Mouse (Mus musculus) kidney, embryonic 16.5 days (tissue): ENCODE data around the gene Skiv2l. TPM values are rescaled to one million over a fixed set of nuclear protein-coding genes. Genes with fewer than 3 reads are reported as not detected.

Experiments
- ATAC-seq: fragments of 200-750 bp; cut with Nextera tagmentation; 2 replicates; pipeline ENCODE4 v1.8.0; 2017; ENCODE audit warnings: moderate TSS enrichment; ENCODE audit not compliant: low FRiP score, low TSS enrichment
- H3K27ac ChIP-seq: fragments of 300-500 bp; sonication (generic); 2 replicates; pipeline ENCODE4 v1.5.1; 2014; ENCODE audit warnings: low read length
- H3K27me3 ChIP-seq: fragments of 300-500 bp; sonication (generic); 2 replicates; pipeline ENCODE4 v1.6.1; 2014; ENCODE audit warnings: low read length, control low read depth, mixed read lengths; ENCODE audit not compliant: insufficient read depth
- H3K36me3 ChIP-seq: fragments of 300-500 bp; sonication (generic); 2 replicates; pipeline ENCODE4 v1.6.1; 2014; ENCODE audit warnings: low read length, control low read depth, mixed read lengths; ENCODE audit not compliant: insufficient read depth
- H3K4me1 ChIP-seq: fragments of 300-500 bp; sonication (generic); 2 replicates; pipeline ENCODE4 v1.6.1; 2014; ENCODE audit warnings: low read length, control low read depth, mixed read lengths; ENCODE audit not compliant: insufficient read depth
- H3K4me2 ChIP-seq: fragments of 300-500 bp; sonication (generic); replicated peaks from 2 replicates; pipeline ENCODE4 v1.6.1; 2014; ENCODE audit warnings: low read depth, low read length
- H3K4me3 ChIP-seq: fragments of 300-500 bp; sonication (generic); 2 replicates; pipeline ENCODE4 v1.5.1; 2014; ENCODE audit warnings: mild to moderate bottlenecking, low read length
- H3K9ac ChIP-seq: fragments of 300-500 bp; sonication (generic); replicated peaks from 2 replicates; pipeline ENCODE4 v1.6.1; 2014; ENCODE audit warnings: low read length
- H3K9me3 ChIP-seq: fragments of 300-500 bp; sonication (generic); 2 replicates; pipeline ENCODE4 v1.6.1; 2016; ENCODE audit warnings: low read length, control low read depth
- WGBS: fragments of 180-500 bp; shearing (Covaris S2); extraction: QIAGEN DNeasy Blood & Tissue Kit; methylation state at CpG from one replicate; pipeline ENCODE4 v1.1.7; 2014; 5-methylcytosine and 5-hydroxymethylcytosine counted together
- microRNA-seq: library from miRNA; unstranded; fragments of <30 nt; microRNA quantifications from one replicate; pipeline ENCODE4, GENCODE M21; 2016
- polyA plus RNA-seq: library from polyadenylated mRNA; unstranded; fragments of >200 nt; fragmentation: Nextera tagmentation; extraction: Ambion mirVana; gene quantifications from 2 replicates; pipeline ENCODE4 v1.2.1, GENCODE M21; 2015

The Skiv2l gene
- polyA plus RNA-seq, 1 experiment from 2014 or later: 62.0 TPM

- H3K4me3 ChIP-seq: no peak overlapping the region
- WGBS: 70% methylated on average over 9 of the region's 9 CpGs
- no peaks in the 10 kb centered on the region for H3K4me1 ChIP-seq
- ATAC-seq: no peak
- no peaks in the 10 kb centered on the region for H3K36me3 ChIP-seq
- H3K9me3 ChIP-seq: 0 out of 2 replicates have a peak, but pooled peaks cover 4% of the 10 kb centered on the region
- no peaks in the 10 kb centered on the region for H3K27me3 ChIP-seq
- no peak overlapping the region for H3K4me2 ChIP-seq
- no peak overlapping the region for H3K9ac ChIP-seq
- no peak overlapping the region for H3K27ac ChIP-seq
Observed at GRCm38 (mm10) chr17:34795633-34796032, 54.4 kb downstream of the Skiv2l start.

- no peak for ATAC-seq
Observed at GRCm38 (mm10) chr17:34795016-34795415, 55.0 kb downstream of the Skiv2l start.

More at GRCm38 (mm10) chr17:34795016-34795415, 55.0 kb downstream of the Skiv2l start:
- WGBS: 88% methylated on average over 10 of the region's 10 CpGs
- Histone ChIP-seq H3K4me3 (no peak overlapping the region), H3K27ac (no peak overlapping the region), H3K27me3 (no peaks in the 10 kb centered on the region), H3K4me1 (no peaks in the 10 kb centered on the region), H3K9ac (no peak overlapping the region), H3K9me3 (0 out of 2 replicates have a peak, but pooled peaks cover 4% of the 10 kb centered on the region), H3K36me3 (no peaks in the 10 kb centered on the region), H3K4me2 (no peak overlapping the region)

Small RNA genes lying within 50 kb of the gene (microRNA-seq; reads per million reads assigned to microRNA genes)
- gene Mir6970 (not detected), gene Mir6971 (1.1 reads per million), gene Mir6972 (not detected)

Other genes starting within 250 kb of the Skiv2l start
- 185 and 190 TPM in 2 replicates for gene Rnf5, start 246.5 kb downstream of the Skiv2l start, polyA plus RNA-seq
- 81.8 and 83.1 TPM in 2 replicates for gene Agpat1, start 245.9 kb downstream of the Skiv2l start, polyA plus RNA-seq
- 4.0 and 6.0 TPM in 2 replicates for gene Egfl8, start 234.2 kb downstream of the Skiv2l start, polyA plus RNA-seq
- gene Ppt2, start 221.7 kb downstream of the Skiv2l start, polyA plus RNA-seq: 47.3 and 53.7 TPM in 2 replicates
- gene Prrt1, start 220.7 kb downstream of the Skiv2l start, polyA plus RNA-seq: 0.23 and 0.29 TPM in 2 replicates
- 17.5 and 17.7 TPM in 2 replicates for gene Fkbpl, start 205.4 kb downstream of the Skiv2l start, polyA plus RNA-seq
- gene Atf6b, start 203.1 kb downstream of the Skiv2l start, polyA plus RNA-seq: 103 and 106 TPM in 2 replicates
- 0.51 and 0.52 TPM in 2 replicates for gene Tnxb, start 179.7 kb downstream of the Skiv2l start, polyA plus RNA-seq
- gene C4b, start 106.3 kb downstream of the Skiv2l start, polyA plus RNA-seq: 0.78 and 1.5 TPM in 2 replicates
- gene Cyp21a1, start 45.6 kb downstream of the Skiv2l start, polyA plus RNA-seq: 38.4 and 41.9 TPM in 2 replicates
- gene Stk19, start 13.3 kb downstream of the Skiv2l start, polyA plus RNA-seq: 31.7 and 34.7 TPM in 2 replicates
- gene Dxo, start 13.2 kb downstream of the Skiv2l start, polyA plus RNA-seq: 71.0 and 77.9 TPM in 2 replicates
- gene Nelfe, start 181 bp upstream of the Skiv2l start, polyA plus RNA-seq: 117 and 121 TPM in 2 replicates
- 15.1 and 17.3 TPM in 2 replicates for gene Cfb, start 12.3 kb upstream of the Skiv2l start, polyA plus RNA-seq
- gene Zbtb12, start 29.3 kb upstream of the Skiv2l start, polyA plus RNA-seq: 3.5 and 4.3 TPM in 2 replicates
- not detected in 2 replicates for gene Gm20547, start 31.8 kb upstream of the Skiv2l start, polyA plus RNA-seq
- gene C2, start 48.1 kb upstream of the Skiv2l start, polyA plus RNA-seq: 4.6 and 5.7 TPM in 2 replicates
- 89.9 and 92.8 TPM in 2 replicates for gene Ehmt2, start 48.3 kb upstream of the Skiv2l start, polyA plus RNA-seq
- gene Slc44a4, start 64.3 kb upstream of the Skiv2l start, polyA plus RNA-seq: 17.9 and 18.9 TPM in 2 replicates
- 50.0 and 54.1 TPM in 2 replicates for gene Neu1, start 81.0 kb upstream of the Skiv2l start, polyA plus RNA-seq
- 0.76 and 0.80 TPM in 2 replicates for gene Hspa1b, start 109.0 kb upstream of the Skiv2l start, polyA plus RNA-seq
- gene Gm20481, start 119.7 kb upstream of the Skiv2l start, polyA plus RNA-seq: not detected in 2 replicates
- 11.2 and 13.4 TPM in 2 replicates for gene Hspa1a, start 121.9 kb upstream of the Skiv2l start, polyA plus RNA-seq
- gene Hspa1l, start 122.5 kb upstream of the Skiv2l start, polyA plus RNA-seq: 1.0 and 1.3 TPM in 2 replicates
- gene Lsm2, start 131.7 kb upstream of the Skiv2l start, polyA plus RNA-seq: 206 and 230 TPM in 2 replicates
- gene Vars, start 150.8 kb upstream of the Skiv2l start, polyA plus RNA-seq: 132 and 137 TPM in 2 replicates
- 0.21 and 0.31 TPM in 2 replicates for gene Vwa7, start 166.4 kb upstream of the Skiv2l start, polyA plus RNA-seq
- gene Sapcd1, start 177.8 kb upstream of the Skiv2l start, polyA plus RNA-seq: 5.7 and 7.1 TPM in 2 replicates
- 4.5 and 6.9 TPM in 2 replicates for gene Msh5, start 196.5 kb upstream of the Skiv2l start, polyA plus RNA-seq
- gene Clic1, start 199.8 kb upstream of the Skiv2l start, polyA plus RNA-seq: 341 and 345 TPM in 2 replicates
- 375 and 376 TPM in 2 replicates for gene Ddah2, start 208.8 kb upstream of the Skiv2l start, polyA plus RNA-seq
- not detected in 2 replicates for gene Ly6g6c, start 215.2 kb upstream of the Skiv2l start, polyA plus RNA-seq
- 0.49 and 0.52 TPM in 2 replicates for gene Mpig6b, start 216.0 kb upstream of the Skiv2l start, polyA plus RNA-seq
- gene Ly6g6e, start 226.7 kb upstream of the Skiv2l start, polyA plus RNA-seq: 1.1 and 2.0 TPM in 2 replicates
- 4.4 and 4.6 TPM in 2 replicates for gene Ly6g6d, start 227.9 kb upstream of the Skiv2l start, polyA plus RNA-seq
- gene Ly6g6f, start 235.4 kb upstream of the Skiv2l start, polyA plus RNA-seq: 0.26 TPM in 1 of 2 replicates, not detected in the other
- 115 and 118 TPM in 2 replicates for gene Abhd16a, start 239.1 kb upstream of the Skiv2l start, polyA plus RNA-seq